Mouse (Mus musculus) left cerebral cortex, postnatal 25 days (tissue): ENCODE results near the gene Pip4k2a. TPM values are rescaled to one million over a fixed set of nuclear protein-coding genes. Genes with fewer than 3 reads are reported as not detected.
"Not testable (repeated sequence)": the region's sequence is repeated elsewhere in the genome, so short reads cannot be mapped to it uniquely, and the experiment has no call there.

Experiments used
- DNase-seq, 2 experiments: peaks; one replicate each; pipeline ENCODE4 v3.0.0; 2022; ENCODE audit warnings: low spot score in 2 of 2, mixed read lengths in 1 of 2
- intact Hi-C: fragments of 180-260 bp; cut with DNase I; formaldehyde crosslinking; loops from one replicate; pipeline ENCODE4 v1.15.1; 2025
- total RNA-seq, 2 experiments: library from RNA; stranded (reverse); gene quantifications; 2 replicates each; pipeline ENCODE4 v1.2.3; 2021

The Pip4k2a gene
- total RNA-seq, result 10 to 100 TPM; 49.8 to 50.1 TPM

GRCm38 (mm10) chr2:18998054-18998478 lies at the start of gene Pip4k2a, which contains the start of gene 4930426L09Rik:
Pip4k2a (minus strand) TSS chr2:18998126.
4930426L09Rik (plus strand) TSS chr2:18998343.
- intact Hi-C loops, result loop anchor here (1.0 to 10.0 kb wide), 6 partner anchors 83 to 344 kb away; partner anchors contain the start of gene Bmi1
- DNase-seq, result peak; percentile 94 to 97

GRCm38 (mm10) chr2:19037907-19038570 lies 40.1 kb upstream of the Pip4k2a start:
- intact Hi-C loops, result no loop called here
- no peak for DNase-seq

- DNase-seq, result no peak
- intact Hi-C loops, result no loop called here
Measured at GRCm38 (mm10) chr2:19037430-19037829, 39.5 kb upstream of the Pip4k2a start.

- intact Hi-C loops, result no loop called here
- peak in 1 of 2 experiments; percentile 4 for DNase-seq
Measured at GRCm38 (mm10) chr2:19024807-19025206, 26.9 kb upstream of the Pip4k2a start.

- intact Hi-C loops, result no loop called here
- no peak for DNase-seq
Measured at GRCm38 (mm10) chr2:19018034-19018433, 20.1 kb upstream of the Pip4k2a start.

- intact Hi-C loops, result no loop called here
- no peak for DNase-seq
Measured at GRCm38 (mm10) chr2:19016839-19017238, 18.9 kb upstream of the Pip4k2a start.

- DNase-seq, result no peak
- intact Hi-C loops, result no loop called here
Measured at GRCm38 (mm10) chr2:19016348-19016747, 18.4 kb upstream of the Pip4k2a start.

- no peak for DNase-seq
- intact Hi-C loops, result no loop called here
Measured at GRCm38 (mm10) chr2:19011443-19011842, 13.5 kb upstream of the Pip4k2a start.

- DNase-seq, intact Hi-C loops: not testable (repeated sequence)
Measured at GRCm38 (mm10) chr2:19010541-19010940, 12.6 kb upstream of the Pip4k2a start.

GRCm38 (mm10) chr2:19007580-19007979 lies 9.7 kb upstream of the Pip4k2a start:
- intact Hi-C loops, result no loop called here
- DNase-seq, result no peak

- DNase-seq, result no peak
- intact Hi-C loops, result no loop called here
Measured at GRCm38 (mm10) chr2:19006124-19006523, 8.2 kb upstream of the Pip4k2a start.

GRCm38 (mm10) chr2:19004801-19005200 lies 6.9 kb upstream of the Pip4k2a start:
- peak in 1 of 2 experiments; percentile 49 for DNase-seq
- intact Hi-C loops, result no loop called here

GRCm38 (mm10) chr2:18999395-18999794 lies 1.5 kb upstream of the Pip4k2a start:
- intact Hi-C loops, result loop anchor here (2.0 to 10.0 kb wide), 4 partner anchors 85 to 343 kb away; partner anchors contain the start of gene Bmi1
- DNase-seq, result no peak

- intact Hi-C loops, result loop anchor here (1.0 to 10.0 kb wide), 4 partner anchors 45 to 345 kb away; partner anchors contain the start of gene Bmi1
- DNase-seq, result peak in 1 of 2 experiments; percentile 46
Measured at GRCm38 (mm10) chr2:18997387-18997971, 447 bp downstream of the Pip4k2a start.

GRCm38 (mm10) chr2:18996451-18997211 lies 1.3 kb downstream of the Pip4k2a start:
- DNase-seq, result peak; percentile 20 to 29
- intact Hi-C loops, result loop anchor here (1.0 to 10.0 kb wide), 4 partner anchors 44 to 346 kb away; partner anchors contain the start of gene Bmi1

GRCm38 (mm10) chr2:18992512-18993510 lies 5.1 kb downstream of the Pip4k2a start:
- intact Hi-C loops, result loop anchor here (10.0 kb wide), 1 partner anchor 78 kb away; no protein-coding TSS in a partner anchor
- no peak for DNase-seq

- no peak for DNase-seq
- intact Hi-C loops, result no loop called here
Measured at GRCm38 (mm10) chr2:18988885-18989284, 9.0 kb downstream of the Pip4k2a start.

- no peak for DNase-seq
Measured at GRCm38 (mm10) chr2:18985506-18985905, 12.4 kb downstream of the Pip4k2a start.

More at GRCm38 (mm10) chr2:18985506-18985905, 12.4 kb downstream of the Pip4k2a start:
- intact Hi-C loops, result no loop called here
